Mouse (Mus musculus): ENCODE data around the gene Dnah8. TPM values are rescaled to one million over a fixed set of nuclear protein-coding genes. Genes with fewer than 3 reads are reported as not detected.
A peak's percentile ranks its signal among the peaks of the same experiment; 100 is the strongest.

The Dnah8 gene
- polyA plus RNA-seq, 1 experiment from 2014 or later, result 0.35 TPM

DNA sequence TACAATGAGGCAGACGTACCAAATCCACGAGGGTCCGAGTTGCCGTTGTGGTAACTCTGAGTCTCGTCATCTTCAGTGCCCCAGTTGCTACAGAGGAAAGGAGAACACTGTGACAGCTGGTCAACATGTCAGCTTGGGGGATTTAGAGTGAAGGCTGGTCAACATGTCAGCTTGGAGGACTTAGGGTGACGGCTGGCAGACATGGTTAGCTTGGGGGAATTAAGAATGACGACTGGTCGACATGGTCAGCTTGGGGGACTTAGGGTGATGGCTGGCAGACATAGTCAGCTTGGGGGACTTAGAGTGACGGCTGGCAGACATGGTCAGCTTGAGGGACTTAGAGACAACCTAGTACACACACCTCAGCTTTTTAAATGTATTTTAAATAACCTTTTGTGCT, 26.4 kb upstream of the Dnah8 start:
- H3K27me3 ChIP-seq (replicated peaks; ENCODE audit: control insufficient read depth, insufficient read depth, low read length), result no peaks in the 10 kb centered on the region
- H3K4me2 ChIP-seq (replicated peaks; ENCODE audit: low read depth), result no peak overlapping the region
- WGBS, result 96% methylated on average over 9 of the region's 9 CpGs
- H3K9me3 ChIP-seq (ENCODE audit: control insufficient read depth), result no peaks in the 10 kb centered on the region
- no peaks in the 10 kb centered on the region for H3K4me1 ChIP-seq (replicated peaks; ENCODE audit: control insufficient read depth, insufficient read depth, low read length)
- no peak overlapping the region for H3K4me3 ChIP-seq (ENCODE audit: low read depth, low read length)
- peaks cover 71% of the 10 kb centered on the region for H3K36me3 ChIP-seq (ENCODE audit: control insufficient read depth, insufficient read depth)
- no peak overlapping the region for H3K27ac ChIP-seq (ENCODE audit: low read depth, low read length)
- no peak overlapping the region for H3K9ac ChIP-seq (ENCODE audit: low read depth, low read length)
- TF ChIP-seq CTCF (IDR thresholded peaks at IDR 0.05; ENCODE audit: low read depth), result no peak
- ATAC-seq, result no peak

DNA sequence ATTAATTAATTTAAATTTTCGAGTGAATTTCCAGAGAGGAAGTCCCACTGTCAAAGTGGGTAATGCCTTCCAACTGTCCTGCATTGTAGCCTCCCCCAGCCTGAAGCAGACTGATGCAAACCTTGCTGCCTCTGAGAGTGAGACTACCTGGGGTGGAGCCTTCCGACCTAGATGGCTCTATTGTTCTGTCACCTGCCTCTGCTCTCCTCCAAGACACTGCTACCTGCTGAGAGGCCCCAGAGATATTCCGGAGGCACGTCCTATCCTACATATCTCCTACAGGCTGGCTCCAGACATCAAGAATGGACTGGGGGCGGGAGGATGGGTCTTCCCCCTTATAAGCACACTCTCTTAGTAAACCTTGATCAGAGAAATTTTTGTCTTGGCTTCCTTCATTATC, 25.9 kb upstream of the Dnah8 start:
- Histone ChIP-seq H3K4me2 (replicated peaks; ENCODE audit: low read depth) (no peak overlapping the region), H3K9ac (ENCODE audit: low read depth, low read length) (no peak overlapping the region), H3K27ac (ENCODE audit: low read depth, low read length) (no peak overlapping the region), H3K4me3 (ENCODE audit: low read depth, low read length) (no peak overlapping the region), H3K9me3 (ENCODE audit: control insufficient read depth) (no peaks in the 10 kb centered on the region), H3K36me3 (ENCODE audit: control insufficient read depth, insufficient read depth) (peaks cover 70% of the 10 kb centered on the region), H3K4me1 (replicated peaks; ENCODE audit: control insufficient read depth, insufficient read depth, low read length) (no peaks in the 10 kb centered on the region), H3K27me3 (replicated peaks; ENCODE audit: control insufficient read depth, insufficient read depth, low read length) (no peaks in the 10 kb centered on the region)
- ATAC-seq, result no peak
- no peak for TF ChIP-seq CTCF (IDR thresholded peaks at IDR 0.05; ENCODE audit: low read depth)
- 87% methylated on average over 5 of the region's 5 CpGs for WGBS

DNA sequence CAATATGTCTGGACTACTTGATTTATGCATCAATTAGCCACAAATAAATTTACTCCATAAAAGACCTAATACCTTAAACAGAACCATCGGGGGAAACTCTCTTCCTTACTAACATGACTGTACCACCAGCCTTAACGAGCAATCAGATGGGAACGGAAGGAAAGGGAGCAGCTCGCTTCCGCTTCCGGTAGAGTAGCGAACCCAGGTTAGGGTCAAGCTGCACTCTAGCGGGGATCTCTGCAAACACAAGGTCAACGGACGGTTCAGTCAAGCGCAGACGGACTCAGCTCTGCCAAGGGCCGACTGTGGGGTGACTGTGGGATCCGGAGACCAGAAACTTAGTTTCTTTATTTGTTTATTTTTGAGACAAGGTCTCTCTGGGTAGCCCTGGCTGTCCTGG, 22.0 kb upstream of the Dnah8 start:
- Histone ChIP-seq H3K9me3 (ENCODE audit: control insufficient read depth) (no peaks in the 10 kb centered on the region), H3K9ac (ENCODE audit: low read depth, low read length) (no peak overlapping the region), H3K4me3 (ENCODE audit: low read depth, low read length) (no peak overlapping the region), H3K27ac (ENCODE audit: low read depth, low read length) (no peak overlapping the region), H3K4me1 (replicated peaks; ENCODE audit: control insufficient read depth, insufficient read depth, low read length) (peaks cover 3% of the 10 kb centered on the region), H3K36me3 (ENCODE audit: control insufficient read depth, insufficient read depth) (peaks cover 48% of the 10 kb centered on the region), H3K27me3 (replicated peaks; ENCODE audit: control insufficient read depth, insufficient read depth, low read length) (no peaks in the 10 kb centered on the region), H3K4me2 (replicated peaks; ENCODE audit: low read depth) (no peak overlapping the region)
- no peak for TF ChIP-seq CTCF (IDR thresholded peaks at IDR 0.05; ENCODE audit: low read depth)
- 86% methylated on average over 14 of the region's 14 CpGs for WGBS
- no peak for ATAC-seq

DNA sequence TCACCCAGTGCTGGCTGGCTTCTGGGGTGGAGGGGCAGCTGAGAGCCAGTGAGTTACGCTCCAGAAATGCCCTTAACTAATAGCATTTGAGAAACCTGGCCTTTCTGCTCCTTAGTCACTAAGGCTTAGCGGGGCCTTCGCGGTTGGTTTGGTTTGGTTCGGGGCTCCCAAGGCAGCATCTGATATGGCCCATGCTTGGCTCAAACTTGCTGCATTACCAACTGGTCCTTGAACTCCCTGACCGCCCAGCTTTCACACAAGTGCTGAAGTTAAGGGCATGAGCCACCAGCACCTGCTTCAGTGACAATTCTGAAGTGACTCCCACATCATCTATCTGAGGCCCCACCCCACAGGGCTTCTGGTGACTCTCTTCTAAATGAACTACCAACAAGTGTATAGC, 19.9 kb upstream of the Dnah8 start:
- H3K27me3 ChIP-seq (replicated peaks; ENCODE audit: control insufficient read depth, insufficient read depth, low read length), result no peaks in the 10 kb centered on the region
- H3K27ac ChIP-seq (ENCODE audit: low read depth, low read length), result no peak overlapping the region
- no peak overlapping the region for H3K9ac ChIP-seq (ENCODE audit: low read depth, low read length)
- 97% methylated on average over 6 of the region's 6 CpGs for WGBS
- TF ChIP-seq CTCF (IDR thresholded peaks at IDR 0.05; ENCODE audit: low read depth), result no peak
- no peak overlapping the region for H3K4me2 ChIP-seq (replicated peaks; ENCODE audit: low read depth)
- no peak for ATAC-seq
- H3K4me1 ChIP-seq (replicated peaks; ENCODE audit: control insufficient read depth, insufficient read depth, low read length), result peaks cover 9% of the 10 kb centered on the region
- H3K36me3 ChIP-seq (ENCODE audit: control insufficient read depth, insufficient read depth), result peaks cover 30% of the 10 kb centered on the region
- H3K4me3 ChIP-seq (ENCODE audit: low read depth, low read length), result no peak overlapping the region
- no peaks in the 10 kb centered on the region for H3K9me3 ChIP-seq (ENCODE audit: control insufficient read depth)

DNA sequence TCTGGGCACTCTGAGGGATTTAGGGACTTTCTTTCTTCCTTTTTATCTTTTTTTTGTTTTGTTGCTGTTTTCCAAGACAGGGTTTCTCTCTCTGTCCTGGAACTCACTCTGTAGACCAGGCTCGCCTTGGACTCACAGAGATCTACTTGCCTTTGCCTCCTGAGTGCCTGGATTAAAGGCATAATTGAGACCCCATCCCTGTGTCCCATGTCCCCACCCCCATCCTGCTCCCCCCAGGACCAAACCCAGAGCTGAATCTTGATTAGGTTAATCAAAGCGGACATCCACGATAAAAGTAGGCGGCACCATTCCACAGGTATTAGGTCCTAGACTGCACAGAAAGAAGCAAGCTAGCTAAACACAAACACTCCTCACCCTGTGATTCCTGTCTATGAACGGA, 19.2 kb upstream of the Dnah8 start:
- H3K9ac ChIP-seq (ENCODE audit: low read depth, low read length), result no peak overlapping the region
- WGBS, result 93% methylated on average over 5 of the region's 5 CpGs
- peaks cover 25% of the 10 kb centered on the region for H3K36me3 ChIP-seq (ENCODE audit: control insufficient read depth, insufficient read depth)
- no peaks in the 10 kb centered on the region for H3K9me3 ChIP-seq (ENCODE audit: control insufficient read depth)
- H3K4me3 ChIP-seq (ENCODE audit: low read depth, low read length), result no peak overlapping the region
- no peak overlapping the region for H3K27ac ChIP-seq (ENCODE audit: low read depth, low read length)
- no peak overlapping the region for H3K4me2 ChIP-seq (replicated peaks; ENCODE audit: low read depth)
- ATAC-seq, result no peak
- no peaks in the 10 kb centered on the region for H3K27me3 ChIP-seq (replicated peaks; ENCODE audit: control insufficient read depth, insufficient read depth, low read length)
- no peak for TF ChIP-seq CTCF (IDR thresholded peaks at IDR 0.05; ENCODE audit: low read depth)
- H3K4me1 ChIP-seq (replicated peaks; ENCODE audit: control insufficient read depth, insufficient read depth, low read length), result peaks cover 15% of the 10 kb centered on the region

GRCm38 (mm10) chr17:30606206-30606605, 17.9 kb upstream of the Dnah8 start:
- Histone ChIP-seq H3K36me3 (ENCODE audit: control insufficient read depth, insufficient read depth) (peaks cover 23% of the 10 kb centered on the region; the same call in 1 of the 2 replicates), H3K4me1 (replicated peaks; ENCODE audit: control insufficient read depth, insufficient read depth, low read length) (peaks cover 17% of the 10 kb centered on the region), H3K9ac (ENCODE audit: low read depth, low read length) (no peak overlapping the region), H3K27me3 (replicated peaks; ENCODE audit: control insufficient read depth, insufficient read depth, low read length) (no peaks in the 10 kb centered on the region), H3K4me3 (ENCODE audit: low read depth, low read length) (no peak overlapping the region), H3K4me2 (replicated peaks; ENCODE audit: low read depth) (peak overlapping the region; percentile 14), H3K27ac (ENCODE audit: low read depth, low read length) (no peak overlapping the region; the same call in 1 of the 2 replicates), H3K9me3 (ENCODE audit: control insufficient read depth) (no peaks in the 10 kb centered on the region)
- WGBS, result 69% methylated on average over 11 of the region's 11 CpGs
- ATAC-seq, result no peak
- no peak for TF ChIP-seq CTCF (IDR thresholded peaks at IDR 0.05; ENCODE audit: low read depth)

- 48% methylated on average over 8 of the region's 8 CpGs for WGBS
- Histone ChIP-seq H3K27ac (ENCODE audit: low read depth, low read length) (peak overlapping the region; percentile 9; the same call in 1 of the 2 replicates), H3K4me2 (replicated peaks; ENCODE audit: low read depth) (peak overlapping the region; percentile 14), H3K9ac (ENCODE audit: low read depth, low read length) (no peak overlapping the region), H3K27me3 (replicated peaks; ENCODE audit: control insufficient read depth, insufficient read depth, low read length) (no peaks in the 10 kb centered on the region), H3K4me1 (replicated peaks; ENCODE audit: control insufficient read depth, insufficient read depth, low read length) (peaks cover 21% of the 10 kb centered on the region), H3K4me3 (ENCODE audit: low read depth, low read length) (no peak overlapping the region), H3K36me3 (ENCODE audit: control insufficient read depth, insufficient read depth) (peaks cover 18% of the 10 kb centered on the region; the same call in 1 of the 2 replicates), H3K9me3 (ENCODE audit: control insufficient read depth) (no peaks in the 10 kb centered on the region)
- TF ChIP-seq CTCF (IDR thresholded peaks at IDR 0.05; ENCODE audit: low read depth), result peak; percentile 53
- ATAC-seq, result peak; percentile 67
Observed at GRCm38 (mm10) chr17:30606634-30607081, 17.5 kb upstream of the Dnah8 start.
